Mouse (Mus musculus) gastrocnemius, adult 18-20 months (tissue): ENCODE measurements at regions not wholly inside any gene's neighbourhood (a gene's known extent, or its start where the extent isn't known, plus 50 kb on each side); places are given as distances from the start of the nearest gene placed in this dataset.

Experiments
- DNase-seq: peaks from one replicate; pipeline ENCODE4 v3.0.0; 2021; ENCODE audit warnings: low spot score

- no peak for DNase-seq
Measured at GRCm38 (mm10) chr9:112014796-112015195, 220.9 kb downstream of the Arpp21 start.

- no peak for DNase-seq
Measured at GRCm38 (mm10) chr9:111994401-111994800, 241.3 kb downstream of the Arpp21 start.

DNA sequence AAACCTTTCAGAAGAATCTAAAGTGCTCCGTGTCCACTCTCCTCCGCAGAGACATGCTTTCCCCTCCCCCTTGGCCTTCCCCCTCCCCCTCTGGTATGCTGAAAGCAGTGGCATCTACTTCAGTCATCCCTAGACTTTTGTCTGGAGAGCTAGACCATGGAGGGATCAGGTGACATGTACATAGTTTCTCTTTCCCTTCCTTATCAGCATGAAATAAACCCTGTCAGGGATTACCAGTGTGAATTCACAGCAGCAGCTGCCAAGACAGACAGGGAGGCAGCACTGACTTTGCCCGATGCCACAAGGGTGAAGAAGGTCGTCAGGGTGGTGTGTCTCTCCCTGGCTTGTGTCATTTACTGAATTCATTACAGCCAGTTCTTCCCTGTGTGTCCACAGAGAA lies 241.9 kb downstream of the Arpp21 start:
- no peak for DNase-seq

- no peak for DNase-seq
Measured at GRCm38 (mm10) chr9:111990060-111990459, 245.7 kb downstream of the Arpp21 start.

DNA sequence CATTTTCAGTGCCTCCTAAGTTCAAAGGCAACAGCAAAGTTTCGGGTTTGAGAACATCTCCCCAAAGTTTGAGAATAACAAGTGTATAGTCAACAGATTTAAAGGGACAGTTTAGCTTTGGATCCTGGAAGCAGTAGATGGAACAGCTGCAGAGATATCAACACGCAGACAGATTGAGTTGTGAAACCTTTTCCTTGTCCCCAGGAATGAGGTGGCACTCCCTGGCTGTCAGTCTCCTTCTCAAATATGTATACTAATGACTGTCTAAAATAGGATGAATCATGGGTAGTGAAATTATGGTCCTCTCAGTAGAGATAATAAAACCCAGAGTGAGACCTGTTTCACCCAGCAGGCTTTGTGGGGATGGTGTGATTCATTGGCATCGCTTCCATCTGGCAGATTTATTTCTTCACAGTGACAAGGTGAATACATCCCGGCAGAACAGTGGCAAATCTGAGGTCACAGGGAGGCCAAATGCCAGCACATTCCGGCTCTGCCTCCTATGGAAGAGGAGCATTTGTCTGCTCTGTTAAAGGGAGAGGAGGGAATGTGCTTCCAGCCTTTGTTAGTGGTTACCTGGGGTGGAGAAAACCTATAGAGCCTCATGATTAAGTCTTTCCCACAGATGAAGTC lies 272.2 kb downstream of the Arpp21 start:
- DNase-seq = no peak

GRCm38 (mm10) chr9:111957799-111958198 lies 267.7 kb upstream of the Stac start:
- no peak for DNase-seq

DNA sequence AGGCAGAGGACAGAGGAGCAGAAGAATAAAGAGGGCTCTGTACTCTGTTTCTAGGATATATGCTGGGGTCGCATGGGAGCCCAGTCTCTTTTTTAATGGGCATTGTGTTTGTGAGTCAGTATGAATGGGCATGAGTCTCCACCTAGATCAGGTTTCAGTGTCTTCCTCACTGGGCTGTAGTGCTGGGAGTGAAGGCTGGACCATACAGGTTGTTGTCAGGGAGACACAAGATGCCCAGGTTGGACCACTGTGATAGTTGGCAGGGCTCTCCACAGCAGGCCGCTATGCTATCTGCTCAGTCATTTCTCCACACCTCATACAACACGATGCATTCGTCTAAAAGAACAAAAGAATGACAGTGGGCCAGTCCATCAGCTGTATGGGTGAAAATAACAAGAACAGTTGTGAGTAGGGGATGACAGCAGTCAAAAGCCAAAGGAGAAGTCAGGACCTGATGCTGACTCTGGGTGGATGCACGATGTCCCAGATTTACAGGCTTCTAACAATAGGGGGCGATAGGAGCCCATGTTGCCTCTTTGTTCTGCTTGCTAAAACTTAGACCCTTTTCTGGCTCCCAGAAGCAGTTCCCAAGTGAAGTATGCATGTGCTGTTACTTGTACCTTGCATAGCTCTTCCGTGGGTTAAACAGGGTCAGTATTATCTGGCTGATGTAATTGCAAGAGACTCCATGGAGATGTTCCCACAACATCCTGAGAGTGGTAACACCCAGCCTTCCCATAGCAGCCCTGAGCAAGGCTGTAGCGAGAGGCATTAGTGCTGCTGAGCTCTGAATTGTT lies 249.3 kb upstream of the Stac start:
- no peak for DNase-seq

GRCm38 (mm10) chr9:111932455-111932854 lies 242.3 kb upstream of the Stac start:
- DNase-seq = no peak

- DNase-seq = peak; percentile 20
Measured at GRCm38 (mm10) chr9:111918275-111918940, 228.3 kb upstream of the Stac start.

GRCm38 (mm10) chr9:111916684-111917535 lies 226.8 kb upstream of the Stac start:
- DNase-seq = peak; percentile 5

GRCm38 (mm10) chr9:111908806-111909205 lies 218.7 kb upstream of the Stac start:
- DNase-seq = no peak

DNA sequence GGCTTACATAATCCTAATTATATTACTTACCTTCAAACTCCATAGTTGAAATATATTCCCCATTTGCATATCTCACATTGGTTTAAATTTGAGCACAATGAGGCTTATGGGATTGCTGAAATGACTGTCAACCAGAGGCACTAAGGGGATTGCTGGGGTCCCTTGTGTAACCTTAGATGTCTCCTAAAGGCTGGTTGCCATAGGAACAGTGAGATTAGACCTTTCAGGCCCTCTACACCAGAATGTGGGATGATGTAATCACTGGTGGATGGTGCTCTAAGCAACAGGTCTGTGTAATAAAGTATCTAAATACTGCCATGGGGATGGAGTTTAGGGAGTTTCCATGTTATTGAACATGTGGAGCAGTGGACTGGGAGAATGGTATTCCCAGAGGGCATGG lies 210.0 kb upstream of the Stac start:
- no peak for DNase-seq

DNA sequence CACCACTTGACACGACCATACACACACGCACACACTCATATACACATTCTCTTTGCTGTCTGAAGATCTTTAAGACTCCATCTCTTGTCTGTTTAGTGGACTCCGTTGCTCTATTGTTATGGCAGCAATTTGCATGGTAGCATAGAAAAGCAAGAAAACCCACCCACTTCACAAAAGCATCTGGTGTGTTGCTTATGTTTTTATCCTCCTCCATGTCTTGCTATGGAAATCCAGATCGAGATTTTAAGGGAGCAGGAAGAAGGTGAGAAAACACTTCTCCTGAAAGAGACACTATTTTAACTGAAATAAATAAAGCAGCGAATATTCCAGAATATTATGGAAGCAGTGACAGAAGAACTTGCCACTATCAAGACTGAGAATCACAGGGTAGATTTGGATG lies 207.5 kb upstream of the Stac start:
- DNase-seq = no peak

- DNase-seq = no peak
Measured at GRCm38 (mm10) chr9:111879710-111880109, 189.6 kb upstream of the Stac start.

- no peak for DNase-seq
Measured at GRCm38 (mm10) chr9:111876846-111877245, 186.7 kb upstream of the Stac start.

DNA sequence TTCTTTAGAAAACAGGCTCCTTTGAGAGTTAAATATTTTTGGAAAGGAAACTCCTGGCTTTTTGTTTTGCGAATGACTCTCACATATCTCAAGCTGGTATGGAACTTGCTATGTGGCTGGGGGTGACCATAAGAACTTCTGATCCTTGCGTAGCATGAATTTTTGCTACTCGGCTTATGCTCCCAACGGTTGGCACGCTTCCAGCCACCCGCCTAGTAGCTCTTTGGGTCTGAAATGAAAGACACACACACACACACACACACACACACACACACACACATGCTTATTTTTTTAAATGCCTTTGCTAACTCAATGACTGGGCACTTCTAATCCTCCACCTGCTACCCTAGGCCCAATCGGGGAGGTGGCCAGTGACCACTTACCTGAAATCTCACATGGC lies 180.3 kb upstream of the Stac start:
- DNase-seq = no peak

GRCm38 (mm10) chr9:111869801-111870382 lies 179.7 kb upstream of the Stac start:
- no peak for DNase-seq

DNA sequence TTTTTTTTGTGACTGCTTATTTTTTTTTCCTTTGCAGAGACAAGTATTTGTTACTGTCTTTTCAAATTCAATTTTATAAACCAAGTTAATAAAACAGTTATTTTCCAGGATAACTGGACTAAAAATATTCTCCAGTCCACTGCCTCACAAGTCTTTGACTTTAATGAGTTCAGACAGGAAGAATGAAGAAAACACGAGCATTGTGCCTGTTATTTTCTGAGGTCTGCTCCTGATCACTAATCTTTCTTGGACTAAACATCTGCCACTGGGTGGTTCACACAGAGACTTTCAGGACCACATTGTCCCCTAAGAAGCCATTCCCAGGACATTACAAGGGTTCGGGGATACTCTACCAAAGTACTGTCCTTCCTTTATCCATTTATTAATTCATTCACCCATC lies 167.9 kb upstream of the Stac start:
- no peak for DNase-seq

GRCm38 (mm10) chr9:111854976-111855375 lies 164.8 kb upstream of the Stac start:
- no peak for DNase-seq

- DNase-seq = no peak
Measured at GRCm38 (mm10) chr9:111846366-111846765, 156.2 kb upstream of the Stac start.

GRCm38 (mm10) chr9:111841151-111841550 lies 151.0 kb upstream of the Stac start:
- DNase-seq = no peak
